Mouse (Mus musculus) cortical plate, adult 2 months (tissue): ENCODE data around the gene Ap2a2. TPM values are rescaled to one million over a fixed set of nuclear protein-coding genes. Genes with fewer than 3 reads are reported as not detected.

Source experiments
- H3K27ac ChIP-seq: fragments of 200-500 bp; 2 replicates; pipeline ENCODE4 v1.5.1; 2012; ENCODE audit warnings: low read length, control low read depth, inconsistent platforms; ENCODE audit not compliant: insufficient read depth
- H3K4me1 ChIP-seq: fragments of 200-500 bp; 2 replicates; pipeline ENCODE4 v1.6.1; 2011; ENCODE audit warnings: low read length; ENCODE audit not compliant: control insufficient read depth, insufficient read depth
- H3K4me3 ChIP-seq: fragments of 200-500 bp; 2 replicates; pipeline ENCODE4 v1.5.1; 2011; ENCODE audit warnings: mild to moderate bottlenecking, low read length, control low read depth; ENCODE audit not compliant: insufficient read depth
- CTCF ChIP-seq: fragments of 200-500 bp; IDR thresholded peaks from 2 replicates; pipeline ENCODE4 v1.5.1; 2011; ENCODE audit warnings: mild to moderate bottlenecking, control low read depth, low read length; ENCODE audit not compliant: insufficient read depth; ENCODE audit errors: extremely low read depth
- POLR2A ChIP-seq: fragments of 200-500 bp; IDR thresholded peaks from 2 replicates; pipeline ENCODE4 v1.6.1; 2011; ENCODE audit warnings: mild to moderate bottlenecking, low read length, control low read depth; ENCODE audit not compliant: insufficient read depth; ENCODE audit errors: extremely low read depth
- polyA plus RNA-seq: library from polyadenylated mRNA; depleted of rRNA; stranded (reverse); fragments of >200 nt; gene quantifications from 2 replicates; pipeline ENCODE4 v1.2.3, GENCODE M21; 2012; rRNA removed

Ap2a2 gene
- polyA plus RNA-seq, 1 experiment = 70.2 TPM

GRCm38 (mm10) chr7:141671626-141672291 lies 109.8 kb downstream of the Ap2a2 start:
- Histone ChIP-seq H3K4me1 (no peaks in the 10 kb centered on the region), H3K27ac (no peak overlapping the region), H3K4me3 (no peak overlapping the region)
- TF ChIP-seq POLR2A (no peak), CTCF (no peak)

- H3K4me1 ChIP-seq = no peaks in the 10 kb centered on the region
- H3K4me3 ChIP-seq = no peak overlapping the region
- no peak for TF ChIP-seq POLR2A
- TF ChIP-seq CTCF = no peak
- no peak overlapping the region for H3K27ac ChIP-seq
Observed at GRCm38 (mm10) chr7:141678922-141679321, 116.9 kb downstream of the Ap2a2 start.

Other genes with a start within 250 kb of the Ap2a2 start
- 31.8 and 35.5 TPM in 2 replicates for gene Deaf1, start 234.5 kb upstream of the Ap2a2 start, polyA plus RNA-seq
- gene Tmem80, start 234.4 kb upstream of the Ap2a2 start, polyA plus RNA-seq = 56.7 and 59.2 TPM in 2 replicates
- 6.7 and 6.8 TPM in 2 replicates for gene Eps8l2, start 223.3 kb upstream of the Ap2a2 start, polyA plus RNA-seq
- gene Taldo1, start 170.0 kb upstream of the Ap2a2 start, polyA plus RNA-seq = 182 and 193 TPM in 2 replicates
- gene Gatd1, start 148.0 kb upstream of the Ap2a2 start, polyA plus RNA-seq = 57.0 and 58.9 TPM in 2 replicates
- 228 and 231 TPM in 2 replicates for gene Cend1, start 132.7 kb upstream of the Ap2a2 start, polyA plus RNA-seq
- 242 and 244 TPM in 2 replicates for gene Slc25a22, start 124.3 kb upstream of the Ap2a2 start, polyA plus RNA-seq
- 2.7 and 2.8 TPM in 2 replicates for gene Pidd1, start 118.1 kb upstream of the Ap2a2 start, polyA plus RNA-seq
- gene Rplp2, start 114.8 kb upstream of the Ap2a2 start, polyA plus RNA-seq = 611 and 653 TPM in 2 replicates
- 31.6 and 32.2 TPM in 2 replicates for gene Pnpla2, start 107.0 kb upstream of the Ap2a2 start, polyA plus RNA-seq
- gene Cracr2b, start 101.1 kb upstream of the Ap2a2 start, polyA plus RNA-seq = 4.8 and 7.4 TPM in 2 replicates
- gene Cd151, start 94.8 kb upstream of the Ap2a2 start, polyA plus RNA-seq = 63.5 and 66.0 TPM in 2 replicates
- gene Polr2l, start 87.0 kb upstream of the Ap2a2 start, polyA plus RNA-seq = 49.3 and 52.1 TPM in 2 replicates
- gene Tspan4, start 86.9 kb upstream of the Ap2a2 start, polyA plus RNA-seq = 32.4 and 33.0 TPM in 2 replicates
- 43.0 and 48.8 TPM in 2 replicates for gene Chid1, start 22.3 kb upstream of the Ap2a2 start, polyA plus RNA-seq
- gene Muc6, start 93.1 kb downstream of the Ap2a2 start, polyA plus RNA-seq = 0.02 TPM in 1 of 2 replicates, not detected in the other
- 0.36 and 0.44 TPM in 2 replicates for gene Muc2, start 128.2 kb downstream of the Ap2a2 start, polyA plus RNA-seq
- gene Muc5ac, start 226.8 kb downstream of the Ap2a2 start, polyA plus RNA-seq = not detected in 2 replicates